Mouse (Mus musculus) splenic B cell, adult 2 months (primary cell): ENCODE data around the gene Bbs12.

Source experiments
- DNase-seq: peaks from one replicate; pipeline ENCODE4 v3.0.0-alpha.2; 2011; ENCODE audit warnings: low read depth, low spot score
- H3K27me3 ChIP-seq: 2 replicates; pipeline ENCODE4 v1.6.1; 2012; ENCODE audit warnings: mild to moderate bottlenecking, low read length, moderate library complexity, mixed read lengths; ENCODE audit not compliant: control insufficient read depth, poor library complexity, insufficient read depth, severe bottlenecking
- H3K36me3 ChIP-seq: 2 replicates; pipeline ENCODE4 v1.6.1; 2012; ENCODE audit warnings: mild to moderate bottlenecking, low read length, moderate library complexity, mixed read lengths; ENCODE audit not compliant: control insufficient read depth, poor library complexity, insufficient read depth, severe bottlenecking

Bbs12 gene

GRCm38 (mm10) chr3:37312370-37312941 lies at the start of gene Bbs12, which contains the start of gene Cetn4:
Bbs12 (plus strand) TSS chr3:37312554.
Cetn4 (minus strand) TSS chr3:37312708.
- no peaks in the 10 kb centered on the region for H3K27me3 ChIP-seq
- peak; percentile 96 for DNase-seq

GRCm38 (mm10) chr3:37268338-37268737 lies 44.0 kb upstream of the Bbs12 start:
- DNase-seq, result no peak

More at GRCm38 (mm10) chr3:37312370-37312941, at the start of gene Bbs12, which contains the start of gene Cetn4:
- H3K36me3 ChIP-seq, result no peaks in the 10 kb centered on the region

GRCm38 (mm10) chr3:37269926-37270325 lies 42.4 kb upstream of the Bbs12 start:
- H3K36me3 ChIP-seq, result no peaks in the 10 kb centered on the region
- no peaks in the 10 kb centered on the region for H3K27me3 ChIP-seq
- DNase-seq, result no peak

More at GRCm38 (mm10) chr3:37268338-37268737, 44.0 kb upstream of the Bbs12 start:
- H3K36me3 ChIP-seq, result no peaks in the 10 kb centered on the region
- H3K27me3 ChIP-seq, result no peaks in the 10 kb centered on the region

GRCm38 (mm10) chr3:37271209-37271608 lies 41.1 kb upstream of the Bbs12 start:
- DNase-seq, result peak; percentile 76
- no peaks in the 10 kb centered on the region for H3K36me3 ChIP-seq
- no peaks in the 10 kb centered on the region for H3K27me3 ChIP-seq

DNA sequence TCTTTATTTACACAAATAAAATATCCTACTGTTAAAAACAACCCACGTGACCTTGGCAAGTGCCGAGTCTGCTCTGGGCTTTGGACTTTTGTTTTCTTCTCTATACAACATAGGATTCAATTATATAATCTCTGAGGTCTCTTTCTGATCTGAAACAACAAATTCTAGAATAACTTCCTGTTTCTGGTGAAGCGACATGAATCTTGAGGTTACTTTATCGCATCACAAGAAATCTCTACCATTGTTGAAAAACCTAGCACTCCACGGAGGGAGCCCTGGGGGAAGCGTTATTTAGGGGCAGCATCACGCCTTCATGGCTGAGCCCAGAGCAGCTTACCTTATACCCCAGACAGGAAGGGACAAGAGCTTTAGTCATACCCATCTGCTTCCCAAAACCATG lies 39.3 kb upstream of the Bbs12 start:
- DNase-seq, result peak; percentile 11
- H3K27me3 ChIP-seq, result no peaks in the 10 kb centered on the region
- H3K36me3 ChIP-seq, result no peaks in the 10 kb centered on the region

GRCm38 (mm10) chr3:37274661-37275060 lies 37.7 kb upstream of the Bbs12 start:
- Histone ChIP-seq H3K36me3 (no peaks in the 10 kb centered on the region), H3K27me3 (no peaks in the 10 kb centered on the region)
- no peak for DNase-seq

GRCm38 (mm10) chr3:37280221-37280620 lies 32.1 kb upstream of the Bbs12 start:
- Histone ChIP-seq H3K36me3 (no peaks in the 10 kb centered on the region), H3K27me3 (no peaks in the 10 kb centered on the region)
- DNase-seq, result peak; percentile 6

DNA sequence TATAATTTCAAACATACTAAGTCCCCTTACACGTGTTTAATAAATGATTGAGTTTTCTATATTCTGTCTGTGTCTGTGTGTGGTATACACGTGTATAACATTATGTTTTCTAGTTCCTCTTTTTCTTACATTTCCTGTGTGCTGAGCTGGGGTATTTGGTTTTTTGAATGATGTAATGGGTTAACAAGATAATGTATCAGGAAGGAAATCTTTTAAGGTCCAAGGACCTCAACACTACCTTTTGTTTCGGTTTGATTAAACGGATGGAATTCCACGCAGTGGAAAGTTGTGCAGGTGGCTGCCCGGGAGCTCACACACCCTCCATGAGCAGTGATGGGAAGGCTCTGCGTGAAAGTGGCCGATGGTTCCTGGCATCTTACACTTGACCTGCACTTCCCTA lies 31.5 kb upstream of the Bbs12 start:
- peak; percentile 68 for DNase-seq
- Histone ChIP-seq H3K36me3 (no peaks in the 10 kb centered on the region), H3K27me3 (no peaks in the 10 kb centered on the region)

DNA sequence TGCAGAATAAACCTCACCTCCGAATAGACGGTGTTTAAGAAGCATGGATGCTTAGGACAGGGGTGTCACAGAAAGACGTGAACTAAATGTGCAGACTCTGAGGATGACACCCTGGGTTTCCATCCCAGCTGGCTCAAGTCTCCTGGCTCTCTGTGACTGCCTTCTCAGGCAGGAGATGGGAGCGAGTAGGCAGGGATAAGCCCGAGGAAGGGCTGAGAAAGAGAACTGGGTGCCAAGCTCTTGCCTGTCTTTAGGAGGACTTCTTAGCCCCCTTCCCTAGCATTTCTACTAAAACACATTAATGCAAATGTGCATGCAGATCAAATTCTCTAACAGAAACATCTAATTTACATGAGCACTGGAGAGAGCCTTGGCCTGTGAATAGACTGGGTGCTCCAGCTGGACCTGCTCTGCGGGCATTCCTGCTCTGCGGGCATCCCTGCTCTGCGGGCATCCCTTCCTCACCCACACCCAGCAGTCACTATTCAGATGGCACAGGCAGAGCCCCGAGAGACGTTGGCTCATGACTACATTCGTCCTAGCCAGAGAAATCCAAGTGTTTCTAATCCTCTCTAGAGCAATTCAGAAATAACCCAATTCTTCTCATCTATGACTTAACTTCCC lies 29.9 kb upstream of the Bbs12 start:
- H3K36me3 ChIP-seq, result no peaks in the 10 kb centered on the region
- DNase-seq, result no peak
- no peaks in the 10 kb centered on the region for H3K27me3 ChIP-seq

DNA sequence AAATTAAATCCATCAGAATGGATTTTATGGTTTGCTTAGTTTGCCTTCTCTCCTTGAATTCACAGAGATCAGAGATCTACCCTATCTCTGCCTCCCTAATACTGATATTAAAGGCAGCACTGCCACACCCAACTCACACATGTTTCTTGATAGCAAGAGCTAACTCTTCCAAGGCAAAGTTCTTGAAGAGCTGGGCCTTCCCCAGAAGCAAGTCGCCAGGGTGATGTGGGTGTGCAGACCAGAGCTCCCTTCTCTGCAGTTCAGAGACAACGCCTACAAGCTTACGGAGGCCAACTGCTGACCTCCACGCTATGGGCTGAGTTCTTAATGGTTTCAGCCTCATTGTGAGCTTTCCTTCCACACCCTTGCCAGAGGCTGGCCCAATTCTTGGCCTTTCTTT lies 29.1 kb upstream of the Bbs12 start:
- DNase-seq, result no peak
- Histone ChIP-seq H3K36me3 (no peaks in the 10 kb centered on the region), H3K27me3 (no peaks in the 10 kb centered on the region)

DNA sequence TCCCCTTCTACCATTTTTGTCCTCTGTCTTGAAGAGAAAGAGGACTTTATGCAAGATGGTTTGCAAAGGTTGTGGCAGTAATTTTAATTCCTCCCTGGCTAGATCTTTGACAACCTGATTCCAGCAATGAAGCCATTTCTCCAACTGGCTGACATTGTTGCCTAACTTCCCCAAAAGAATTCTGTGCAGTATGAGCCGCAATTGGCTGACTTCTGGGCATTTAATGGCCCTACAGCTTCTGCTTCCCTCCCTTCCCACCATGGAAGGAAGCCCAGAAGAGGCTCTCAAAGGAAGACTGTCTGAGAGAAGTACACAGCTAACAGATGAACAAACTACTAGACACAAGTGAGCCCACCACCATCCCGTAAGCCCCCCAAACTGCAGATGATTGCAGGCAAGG lies 23.1 kb upstream of the Bbs12 start:
- DNase-seq, result no peak
- Histone ChIP-seq H3K36me3 (no peaks in the 10 kb centered on the region), H3K27me3 (no peaks in the 10 kb centered on the region)

DNA sequence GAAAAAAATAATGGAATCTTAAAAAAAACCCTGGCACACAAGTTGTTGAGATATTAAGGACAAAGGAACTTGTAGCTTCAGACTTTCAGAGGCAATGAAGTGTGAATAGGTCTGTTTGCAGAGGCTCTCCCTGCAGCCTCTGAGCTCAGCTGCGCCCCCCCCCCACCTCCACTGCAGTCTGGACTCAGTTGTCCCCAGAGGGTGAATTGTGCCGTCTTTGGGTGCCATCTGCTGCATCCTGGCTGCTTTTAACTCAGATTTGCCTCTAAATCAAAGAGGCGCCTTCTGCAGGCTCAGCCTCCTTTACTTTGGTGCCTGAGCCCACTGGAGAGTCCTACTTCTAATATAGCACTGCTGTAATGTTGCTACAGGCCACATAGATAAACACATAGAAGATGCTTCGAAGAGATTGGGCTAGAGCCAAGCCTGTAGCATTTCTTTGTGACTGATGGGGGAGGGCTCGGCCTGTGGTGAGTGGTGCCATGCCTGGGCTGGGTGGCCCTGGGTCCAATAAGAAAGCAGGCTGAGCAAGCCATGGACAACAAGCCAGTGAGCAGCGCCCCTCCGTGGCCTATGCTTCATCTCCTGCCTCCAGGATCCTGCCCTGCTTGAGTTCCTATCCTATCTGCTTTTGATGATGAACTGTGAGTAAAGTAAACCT lies 21.3 kb upstream of the Bbs12 start:
- no peaks in the 10 kb centered on the region for H3K27me3 ChIP-seq

DNA sequence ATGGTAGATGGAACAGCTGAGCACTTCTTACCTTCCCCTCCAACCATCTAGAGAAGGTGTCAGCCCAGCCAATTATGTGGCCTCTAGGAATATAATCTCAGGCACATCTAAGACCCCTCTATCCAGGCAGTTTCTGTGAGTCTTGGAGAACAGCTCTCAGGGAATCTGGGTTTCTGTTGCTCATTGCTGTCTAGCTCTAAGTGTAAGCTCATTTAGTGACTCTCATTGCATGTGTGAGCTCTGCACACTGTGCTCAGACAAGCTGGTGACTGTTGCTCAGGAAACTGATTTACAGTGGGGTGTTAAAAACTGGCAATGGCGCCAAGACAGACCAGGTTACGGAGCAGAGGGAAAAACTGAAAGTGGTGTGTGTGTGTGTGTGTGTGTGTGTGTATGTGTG lies 20.4 kb upstream of the Bbs12 start:
- DNase-seq, result no peak
- H3K36me3 ChIP-seq, result no peaks in the 10 kb centered on the region
- H3K27me3 ChIP-seq, result no peaks in the 10 kb centered on the region

More for the DNA sequence above, 21.3 kb upstream of the Bbs12 start:
- no peak for DNase-seq
- no peaks in the 10 kb centered on the region for H3K36me3 ChIP-seq

DNA sequence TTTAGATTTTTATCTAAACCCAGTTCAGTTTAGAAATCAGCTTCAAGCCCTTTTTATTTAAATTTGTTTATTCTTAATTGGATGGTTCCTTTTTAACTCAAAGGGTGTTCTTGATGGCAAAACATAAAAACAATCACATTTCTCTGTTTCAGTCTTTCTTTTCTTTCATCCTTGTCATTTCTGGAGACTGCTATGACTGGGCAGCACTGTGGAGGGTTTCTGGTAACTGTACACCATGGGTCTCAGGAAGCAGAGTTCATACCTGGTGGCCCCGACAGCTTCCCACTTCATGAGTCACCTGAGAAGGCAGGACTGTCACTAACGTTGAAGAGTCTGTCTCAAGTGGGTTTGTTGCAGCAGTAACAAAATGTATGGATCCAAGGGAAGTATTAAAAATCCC lies 19.7 kb upstream of the Bbs12 start:
- no peak for DNase-seq
- Histone ChIP-seq H3K36me3 (no peaks in the 10 kb centered on the region), H3K27me3 (no peaks in the 10 kb centered on the region)

DNA sequence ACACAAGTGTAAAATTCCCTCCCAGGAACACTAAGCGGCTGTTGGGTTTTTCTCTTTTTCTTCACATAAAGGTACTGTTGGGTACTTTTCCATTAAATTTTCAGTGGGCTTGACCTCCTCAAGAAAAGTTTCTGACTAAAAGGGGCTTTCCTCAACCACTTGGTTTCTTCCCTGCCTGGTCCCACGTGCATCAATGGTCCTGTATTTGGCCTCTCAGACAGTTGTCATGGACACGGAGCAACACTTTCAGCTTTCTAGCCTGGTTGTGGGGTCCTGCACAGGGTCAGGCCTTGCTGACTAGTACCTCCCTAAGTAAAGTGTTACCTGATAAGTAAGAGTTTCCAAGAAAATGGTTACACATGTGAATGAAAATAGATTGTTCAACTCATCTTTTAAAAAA lies 12.9 kb upstream of the Bbs12 start:
- H3K27me3 ChIP-seq, result no peaks in the 10 kb centered on the region
- H3K36me3 ChIP-seq, result no peaks in the 10 kb centered on the region
- no peak for DNase-seq
